Mouse (Mus musculus): ENCODE results near the gene Rhod. TPM values are rescaled to one million over a fixed set of nuclear protein-coding genes. Genes with fewer than 3 reads are reported as not detected.

The Rhod gene
- polyA plus RNA-seq, 1 experiment: not detected

GRCm38 (mm10) chr19:4396998-4397797 lies 42.0 kb downstream of the Rhod start:
- no peak for TF ChIP-seq GATA1 (IDR thresholded peaks at IDR 0.05; ENCODE audit: low read length)

GRCm38 (mm10) chr19:4396081-4396997 lies 42.9 kb downstream of the Rhod start:
- no peak for TF ChIP-seq GATA1 (IDR thresholded peaks at IDR 0.05; ENCODE audit: low read length)

- TF ChIP-seq GATA1 (IDR thresholded peaks at IDR 0.05; ENCODE audit: low read length): no peak
Observed at GRCm38 (mm10) chr19:4387276-4387675, 52.0 kb downstream of the Rhod start.

- no peak for TF ChIP-seq GATA1 (IDR thresholded peaks at IDR 0.05; ENCODE audit: low read length)
Observed at GRCm38 (mm10) chr19:4385026-4385425, 54.2 kb downstream of the Rhod start.

- no peak for TF ChIP-seq GATA1 (IDR thresholded peaks at IDR 0.05; ENCODE audit: low read length)
Observed at GRCm38 (mm10) chr19:4384322-4384721, 54.9 kb downstream of the Rhod start.

GRCm38 (mm10) chr19:4383306-4383705 lies 55.9 kb downstream of the Rhod start:
- TF ChIP-seq GATA1 (IDR thresholded peaks at IDR 0.05; ENCODE audit: low read length): no peak

Other genes with a start within 250 kb of the Rhod start
- gene Tbc1d10c, start 248.1 kb downstream of the Rhod start, polyA plus RNA-seq (2012): 19.4 and 24.6 TPM in 2 replicates
- gene Ppp1ca, start 247.4 kb downstream of the Rhod start, polyA plus RNA-seq (2012): 609 and 669 TPM in 2 replicates
- gene Rad9a, start 237.8 kb downstream of the Rhod start, polyA plus RNA-seq (2012): 28.7 and 31.6 TPM in 2 replicates
- not detected in 2 replicates for gene Clcf1, start 225.2 kb downstream of the Rhod start, polyA plus RNA-seq (2012)
- 30.0 TPM in 1 of 2 replicates, not detected in the other for gene AC109138.7, start 225.1 kb downstream of the Rhod start, polyA plus RNA-seq (2012)
- gene Pold4, start 207.5 kb downstream of the Rhod start, polyA plus RNA-seq (2012): 21.8 and 24.7 TPM in 2 replicates
- gene Ssh3, start 170.3 kb downstream of the Rhod start, polyA plus RNA-seq (2012): 0.25 and 0.39 TPM in 2 replicates
- 0.44 and 0.46 TPM in 2 replicates for gene Ankrd13d, start 156.3 kb downstream of the Rhod start, polyA plus RNA-seq (2012)
- 231 and 290 TPM in 2 replicates for gene Grk2, start 133.2 kb downstream of the Rhod start, polyA plus RNA-seq (2012)
- 51.6 and 57.8 TPM in 2 replicates for gene Kdm2a, start 41.1 kb downstream of the Rhod start, polyA plus RNA-seq (2012)
- gene Syt12, start 38.0 kb upstream of the Rhod start, polyA plus RNA-seq (2012): not detected in 2 replicates
- gene 2010003K11Rik, start 59.2 kb upstream of the Rhod start, polyA plus RNA-seq (2012): not detected in 2 replicates
- 20.4 TPM in 2 replicates for gene Pcx, start 71.0 kb upstream of the Rhod start, polyA plus RNA-seq (2012)
- gene Lrfn4, start 176.2 kb upstream of the Rhod start, polyA plus RNA-seq (2012): 14.9 and 15.4 TPM in 2 replicates
- gene Rce1, start 186.2 kb upstream of the Rhod start, polyA plus RNA-seq (2012): 17.6 and 40.7 TPM in 2 replicates